Mouse (Mus musculus) cerebellum, adult 11 months (tissue): ENCODE data around the gene Fam219a.

ENCODE experiments used
- DNase-seq: peaks from one replicate; pipeline ENCODE4 v3.0.0; 2022

Fam219a gene

DNA sequence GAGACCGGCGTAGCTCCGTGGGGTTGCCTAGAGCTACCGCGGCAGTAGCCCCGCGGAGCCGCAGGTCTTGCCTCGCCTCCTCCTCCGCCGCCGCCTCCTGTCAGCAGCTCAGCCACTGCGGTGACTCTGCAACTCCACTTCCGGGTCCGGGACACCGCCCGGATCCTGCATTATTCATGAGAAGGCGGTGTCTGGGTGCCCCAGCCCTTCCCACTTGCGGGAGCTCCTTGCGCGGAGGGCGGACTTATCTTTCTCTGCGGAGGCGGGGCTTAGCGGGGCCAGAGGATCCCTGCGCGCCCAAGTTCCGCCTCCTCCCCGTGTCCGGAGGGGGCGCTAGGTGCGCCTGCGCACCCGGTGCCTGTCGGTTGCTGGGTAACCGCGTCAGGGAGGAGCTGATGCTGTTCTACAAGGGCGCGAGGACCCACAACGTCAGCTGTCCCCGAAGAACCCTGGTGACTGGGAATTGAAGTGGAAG is at the start of gene Fam219a, which contains the start of gene Dnaic1:
Gene Fam219a (minus strand): TSS at position 128 of the 475 bp plus-strand sequence.
Gene Dnaic1 (plus strand): TSS at position 365 of the 475 bp plus-strand sequence.
- DNase-seq: peak; percentile 99

DNA sequence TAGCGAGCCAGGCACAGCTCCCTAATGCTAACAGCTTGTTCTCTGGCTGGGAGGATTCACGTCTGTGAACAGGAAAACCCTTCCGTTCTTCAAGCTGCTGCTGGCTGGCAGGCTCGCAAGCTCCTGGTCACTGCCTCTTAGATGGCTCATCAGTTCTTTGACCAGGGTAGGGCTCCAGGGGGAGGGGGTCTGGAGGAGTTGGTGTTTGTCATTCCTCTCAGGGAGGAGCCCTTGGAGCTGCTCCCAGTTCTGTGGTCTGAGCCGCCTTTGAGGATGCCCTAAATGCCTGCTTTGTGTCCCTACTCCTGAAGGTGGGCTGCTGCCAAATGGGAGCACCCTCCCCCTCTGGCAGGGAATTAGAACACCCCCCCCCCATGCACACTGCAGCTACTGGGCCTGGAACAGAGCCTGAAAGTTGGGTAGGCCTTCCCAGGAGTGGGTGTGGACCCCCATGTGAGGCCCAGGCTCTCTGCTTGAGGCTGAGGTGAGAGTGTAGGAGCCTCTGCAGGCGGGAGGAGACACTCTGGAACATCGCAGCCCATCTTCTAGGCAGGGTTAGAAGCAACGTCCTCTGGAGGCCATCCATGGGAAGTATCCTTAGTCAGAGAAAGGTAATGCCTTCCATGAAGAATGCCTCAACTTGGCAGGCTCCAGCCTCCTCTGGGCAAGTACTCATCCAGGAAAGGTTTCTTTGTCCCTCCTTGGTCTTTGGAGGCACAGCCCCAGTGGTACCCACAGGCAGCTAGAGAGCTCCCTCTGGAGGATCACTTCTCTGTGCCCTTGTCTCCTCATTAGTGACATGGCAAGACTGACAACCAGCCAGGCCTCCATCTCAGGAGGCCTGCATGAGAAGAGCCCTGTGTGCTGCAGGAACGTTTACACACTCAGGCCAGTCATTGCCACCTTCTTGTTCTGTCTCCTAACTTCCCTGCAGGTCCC is 46.6 kb upstream of the Fam219a start:
- no peak for DNase-seq

DNA sequence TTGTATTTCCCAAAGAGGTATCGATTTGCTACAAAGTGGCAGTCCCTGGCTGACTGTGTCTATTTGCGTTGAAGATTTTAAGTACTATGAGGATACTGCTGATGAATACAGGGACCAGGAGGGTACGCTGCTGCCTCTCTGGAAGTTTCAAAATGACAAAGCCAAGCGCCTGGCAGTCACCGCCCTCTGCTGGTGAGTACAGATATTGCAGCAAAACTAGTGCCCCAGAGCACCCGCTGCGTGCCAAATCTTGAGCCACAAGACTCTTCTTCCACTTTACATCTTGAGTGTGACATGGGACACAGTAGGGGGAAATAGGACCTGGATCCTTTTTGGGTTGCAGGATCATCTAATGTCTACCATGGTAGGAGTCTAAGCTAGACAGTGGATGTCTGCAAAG is 44.8 kb upstream of the Fam219a start:
- DNase-seq: peak; percentile 82

DNA sequence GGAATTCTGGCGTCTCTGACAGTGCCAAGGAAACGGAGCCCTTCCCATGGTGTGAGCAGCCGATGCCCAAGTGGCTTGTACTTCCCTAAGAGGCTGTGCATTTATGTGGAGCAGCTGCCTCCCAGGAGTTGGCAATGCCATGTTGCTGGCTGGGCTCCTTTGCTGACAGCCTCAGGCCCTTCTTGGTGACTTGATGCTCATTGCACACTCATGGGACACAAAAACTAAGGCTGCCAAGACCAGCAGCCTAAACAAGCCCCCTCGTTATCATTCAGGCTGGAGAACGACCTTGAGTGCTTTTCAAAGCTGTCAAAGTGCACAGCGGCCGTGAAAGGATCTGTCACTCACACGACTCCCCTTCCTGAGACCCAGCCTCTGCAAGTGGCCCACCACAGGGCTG is 42.8 kb upstream of the Fam219a start:
- DNase-seq: no peak

DNA sequence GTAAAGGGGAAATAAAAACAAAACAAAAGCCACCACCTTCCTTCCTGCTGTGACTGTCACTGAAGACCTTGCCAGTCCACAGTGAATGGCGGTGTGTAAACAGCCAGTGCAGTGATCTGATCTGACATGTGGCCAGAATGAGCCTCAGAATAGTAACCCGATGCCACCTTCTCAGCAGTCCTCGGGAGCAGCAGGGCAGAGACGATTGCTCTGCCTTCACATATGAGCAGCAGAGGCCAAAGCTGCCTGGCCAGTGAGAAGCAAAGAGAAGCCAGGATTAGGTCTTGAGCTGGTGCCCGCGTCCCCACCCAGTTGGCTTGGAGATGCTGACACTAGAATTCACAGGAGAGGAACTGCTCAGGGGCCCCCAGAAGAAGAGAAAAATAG is 41.2 kb upstream of the Fam219a start:
- no peak for DNase-seq

DNA sequence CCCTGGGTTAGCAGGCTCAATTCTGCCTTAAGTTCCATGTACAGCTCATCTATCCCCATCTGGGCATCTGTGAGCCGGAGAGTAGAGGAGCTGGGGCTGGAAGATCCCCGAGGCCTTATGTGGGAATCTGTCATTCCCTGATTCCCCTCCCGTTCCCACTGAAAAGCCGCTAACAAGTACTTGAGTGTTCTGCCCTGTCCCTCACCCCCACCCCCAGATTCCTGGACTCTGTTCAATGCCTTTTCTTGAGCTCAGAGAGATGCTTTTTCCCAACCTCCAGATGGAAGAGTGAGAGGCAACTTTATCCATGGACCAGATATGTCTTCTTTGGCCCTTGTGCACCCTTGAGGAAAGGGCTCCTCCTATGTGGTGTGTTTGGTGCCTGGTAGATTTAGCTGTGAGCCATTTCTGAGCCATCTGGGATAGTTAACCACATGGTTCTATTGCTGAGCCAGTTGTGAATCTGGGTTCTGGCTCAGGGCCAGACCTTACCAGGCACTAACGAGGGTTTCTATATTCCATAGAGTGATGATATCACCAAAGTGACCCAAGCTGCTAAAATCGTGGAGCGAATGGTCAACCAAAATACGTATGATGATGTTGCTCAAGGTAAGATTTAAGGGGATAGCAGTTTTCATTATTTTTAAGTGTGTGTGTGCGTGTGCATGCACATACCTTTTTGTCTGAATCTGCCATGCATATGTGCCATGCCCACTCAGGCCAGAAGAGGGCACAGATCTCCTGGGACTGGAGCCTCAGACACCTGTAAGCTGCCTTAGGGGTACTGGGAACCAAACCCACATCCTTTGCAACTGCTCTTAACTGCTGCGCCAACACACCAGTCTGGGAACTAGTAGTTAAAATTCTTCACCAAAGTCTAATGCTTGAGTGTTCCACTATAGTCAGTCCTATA is 40.6 kb upstream of the Fam219a start:
- no peak for DNase-seq

DNA sequence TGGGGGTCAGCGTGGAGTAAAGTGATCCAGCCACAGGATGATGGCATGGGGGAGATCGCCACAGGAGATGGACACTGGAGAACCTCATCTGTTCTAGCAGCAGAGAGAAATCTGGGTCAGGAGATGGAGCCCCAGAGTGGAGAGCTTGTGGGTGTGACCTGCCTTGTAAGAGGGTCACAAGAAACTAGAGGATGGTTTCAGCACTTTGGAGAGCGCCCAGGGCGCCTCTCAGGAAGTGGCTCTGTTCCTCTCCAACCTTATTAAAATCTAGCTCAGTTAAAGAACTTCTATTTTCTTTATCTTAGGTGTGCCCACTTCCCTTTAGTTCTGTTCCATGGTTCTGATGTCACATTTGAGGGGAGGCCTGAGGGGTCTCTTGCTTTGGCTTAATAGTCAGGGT is 37.4 kb upstream of the Fam219a start:
- no peak for DNase-seq

DNA sequence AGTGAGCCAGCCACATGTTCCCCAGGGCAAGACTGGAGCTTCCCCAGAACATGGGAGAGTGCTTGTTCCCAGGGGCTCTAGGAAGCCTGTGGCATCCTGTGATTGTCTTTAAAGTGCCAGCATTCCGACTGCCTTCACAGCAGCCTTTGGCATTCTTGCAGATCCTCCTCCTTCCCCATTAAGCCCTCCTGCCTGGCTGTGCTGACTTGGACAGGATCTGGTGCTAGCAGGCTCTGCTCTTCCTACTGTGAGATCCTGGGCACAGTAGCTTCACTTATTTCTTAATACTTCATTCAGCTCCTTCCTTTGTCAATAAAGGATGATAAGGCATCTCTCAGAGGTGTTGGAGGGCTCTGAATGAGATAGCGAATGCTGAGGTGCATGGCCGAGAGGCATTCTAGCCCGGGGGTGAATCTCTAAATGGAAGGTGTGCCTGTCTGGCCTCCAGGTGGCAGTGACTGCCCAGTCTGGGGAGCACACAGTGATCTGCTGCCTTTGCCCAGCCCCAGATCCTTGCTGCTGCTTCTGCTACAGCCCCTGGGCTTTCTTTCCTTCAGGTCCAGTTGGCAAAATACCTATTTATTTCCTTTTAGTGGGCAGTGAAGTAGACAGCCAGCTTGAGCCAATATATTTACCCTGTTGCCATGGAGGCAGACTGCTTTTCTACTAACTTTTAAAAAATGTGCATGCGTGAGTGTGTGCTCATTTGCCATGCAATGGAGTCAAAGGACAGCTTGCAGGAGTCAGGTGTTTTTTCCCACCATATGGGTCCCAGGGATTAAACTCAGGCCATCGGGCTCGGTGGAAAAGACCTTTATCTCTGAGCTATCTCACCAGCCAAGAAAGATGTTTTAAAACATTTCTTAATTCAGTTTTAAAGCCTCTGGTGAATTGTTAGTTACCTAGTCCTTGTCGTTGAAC is 35.4 kb upstream of the Fam219a start:
- DNase-seq: peak; percentile 73

DNA sequence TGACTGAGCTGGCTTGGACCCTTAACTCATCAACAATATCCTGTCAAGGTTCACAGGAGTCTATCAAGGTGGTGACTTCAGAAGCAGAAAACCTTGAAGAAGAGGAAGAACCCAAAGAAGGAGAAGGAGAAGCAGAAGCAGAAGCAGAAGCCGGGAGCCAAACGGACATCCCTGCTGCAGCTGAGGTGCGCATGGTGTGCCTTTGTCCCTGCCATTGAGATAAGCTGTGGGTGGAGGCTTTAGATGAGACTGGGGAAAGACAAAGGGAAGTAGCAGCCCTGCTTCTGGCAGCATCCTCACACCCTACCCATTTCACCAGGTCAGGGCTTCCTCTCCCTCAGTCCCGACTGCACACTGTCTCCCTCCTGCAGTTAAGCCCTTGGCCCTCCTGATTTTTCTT is 33.5 kb upstream of the Fam219a start:
- DNase-seq: no peak

DNA sequence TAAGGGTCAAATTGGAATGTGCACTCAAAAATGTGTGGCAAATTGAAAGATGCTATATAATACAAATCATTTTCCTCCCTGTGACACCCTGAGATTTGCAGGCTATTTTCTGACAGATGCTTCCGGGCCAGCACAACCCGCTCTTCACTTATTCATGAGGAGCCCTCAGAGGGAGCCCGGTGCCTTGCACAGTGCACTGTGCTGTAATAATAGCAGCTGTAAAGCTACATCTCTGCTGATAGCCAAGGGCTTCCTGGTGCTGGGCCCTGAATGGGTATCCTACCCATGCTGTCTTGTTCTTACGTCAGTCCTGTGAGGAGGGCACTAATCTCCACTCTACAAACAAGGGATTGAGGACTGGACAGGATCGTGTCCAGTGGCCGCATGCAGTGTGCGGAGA is 14.0 kb upstream of the Fam219a start:
- DNase-seq: no peak

DNA sequence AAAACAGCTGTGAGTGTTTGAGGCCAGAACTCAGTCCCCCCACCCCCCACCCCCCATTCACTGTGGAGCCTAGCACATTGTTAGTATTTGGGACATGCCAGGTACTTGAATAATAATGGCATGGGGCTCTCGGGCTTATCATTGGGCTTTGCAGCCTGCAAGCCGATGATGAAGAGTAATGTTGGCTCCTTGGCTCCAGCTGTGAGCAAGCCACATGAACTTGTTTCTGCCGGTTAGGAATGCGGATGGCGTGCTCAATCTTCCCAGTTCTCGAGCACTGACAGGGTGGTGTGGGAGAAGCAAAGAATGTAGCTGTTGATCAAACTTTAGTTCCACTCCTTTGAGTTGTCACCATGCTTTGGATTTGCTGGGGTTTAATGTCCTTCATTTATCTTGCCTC is 6.6 kb upstream of the Fam219a start:
- no peak for DNase-seq

DNA sequence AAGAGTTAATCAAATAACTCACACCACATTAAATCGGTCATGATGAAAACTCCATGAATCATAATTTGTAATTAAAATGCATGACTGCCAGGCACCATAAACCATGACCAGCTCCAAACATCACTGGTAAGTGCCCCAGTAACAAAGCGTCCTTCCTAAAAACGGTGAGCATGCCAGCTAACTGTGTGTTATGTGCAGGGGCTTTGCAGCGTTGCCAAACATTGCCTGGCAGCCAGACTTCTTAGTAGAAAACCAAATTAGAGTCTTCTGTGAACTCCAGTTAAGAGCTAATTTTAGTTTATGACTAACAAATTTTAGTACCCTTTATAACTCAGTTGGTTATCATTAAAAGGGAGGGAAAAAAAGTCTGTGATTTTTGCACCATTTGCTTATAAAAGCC is 4.2 kb upstream of the Fam219a start:
- no peak for DNase-seq

DNA sequence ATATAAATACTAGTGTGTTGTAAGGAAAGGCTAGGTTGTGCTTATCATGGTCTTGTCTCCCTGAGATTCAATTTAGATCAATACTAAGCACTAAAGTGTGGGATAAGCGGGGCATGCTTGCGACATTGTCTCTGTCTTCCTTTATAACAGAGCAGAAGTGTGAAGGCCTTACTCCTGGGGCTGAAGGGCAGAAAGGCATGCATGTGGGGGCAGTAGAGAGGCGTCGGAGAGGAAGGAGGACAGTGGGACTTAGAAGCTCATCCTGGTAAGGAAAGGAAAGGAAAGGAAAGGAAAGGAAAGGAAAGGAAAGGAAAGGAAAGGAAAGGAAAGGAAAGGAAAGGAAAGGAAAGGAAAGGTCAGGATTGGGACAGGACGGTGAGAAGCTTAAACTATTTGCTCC is 2.2 kb upstream of the Fam219a start:
- no peak for DNase-seq

DNA sequence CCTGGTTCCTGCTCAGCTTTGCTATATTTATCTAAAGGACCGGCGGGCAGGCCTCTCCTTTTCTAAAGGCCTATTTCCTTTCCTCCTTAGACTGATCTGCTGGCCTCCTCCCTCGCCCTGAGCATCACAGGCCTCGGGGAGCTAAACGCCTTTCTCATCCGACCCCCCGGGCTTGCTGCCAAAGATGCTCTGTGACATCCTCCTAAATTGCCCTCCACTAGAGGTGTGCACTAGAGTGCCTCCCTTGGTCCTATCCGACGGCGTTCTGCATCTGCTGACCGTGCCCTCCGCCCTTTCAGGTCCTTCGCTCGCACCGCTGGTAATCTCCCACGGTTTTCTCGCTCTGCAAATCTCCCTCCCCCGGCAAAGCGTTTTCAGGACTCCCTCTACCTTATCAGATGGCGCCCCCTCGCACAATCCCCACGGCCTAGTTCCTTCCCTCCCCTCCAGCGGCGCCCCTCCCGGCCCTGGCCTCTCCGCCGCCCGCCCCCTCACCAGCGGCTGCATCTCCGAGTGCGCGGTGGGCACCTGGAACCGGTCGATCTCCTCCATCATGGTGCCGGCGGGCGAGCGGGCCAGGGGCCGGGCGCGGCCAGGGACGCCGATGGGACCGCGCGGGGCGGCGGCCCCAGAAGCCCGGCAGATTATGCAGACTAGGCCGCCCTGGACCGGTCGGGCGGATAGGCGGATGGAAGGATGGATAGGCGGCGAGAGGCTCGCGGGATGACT is 492 bp downstream of the Fam219a start:
- peak; percentile 65 for DNase-seq

DNA sequence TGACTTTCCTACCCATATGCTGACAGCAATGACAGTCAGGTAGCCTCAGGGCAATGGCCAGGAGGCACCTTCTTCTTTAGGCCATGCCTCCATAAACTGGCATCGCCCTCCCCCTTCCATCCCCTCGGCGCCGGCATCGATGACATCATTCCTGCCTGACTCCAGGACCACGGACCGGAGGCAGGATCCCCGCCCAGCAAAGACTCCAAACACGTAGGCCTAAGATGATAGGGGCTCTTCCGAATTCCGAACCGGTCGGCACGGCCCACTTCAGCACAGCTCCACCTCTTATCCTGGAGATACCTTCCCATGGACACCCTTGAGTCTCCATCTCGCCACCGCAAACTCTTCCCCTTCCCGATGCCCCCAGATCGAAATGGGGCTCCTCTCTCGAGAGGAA is 1.1 kb downstream of the Fam219a start:
- peak; percentile 60 for DNase-seq

DNA sequence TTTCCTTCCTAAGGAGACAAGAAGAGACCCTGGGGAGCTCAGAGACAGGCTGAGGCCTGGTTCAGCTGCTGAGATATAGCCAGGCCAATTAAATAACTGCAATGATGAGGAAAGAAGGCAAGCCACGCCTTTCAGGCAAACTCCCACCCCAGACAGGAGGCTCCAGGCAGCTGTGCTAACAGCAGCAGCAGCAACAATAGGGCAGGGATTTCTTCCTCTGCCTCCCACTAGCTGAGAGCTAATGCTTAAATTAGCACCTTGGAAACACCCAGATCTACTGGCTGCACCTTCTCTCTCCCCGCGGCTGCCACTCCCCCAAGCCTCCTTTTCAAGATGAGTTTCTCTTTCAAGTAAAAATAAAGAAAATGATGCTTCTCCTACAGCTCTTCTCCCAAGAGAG is 3.2 kb downstream of the Fam219a start:
- DNase-seq: no peak

DNA sequence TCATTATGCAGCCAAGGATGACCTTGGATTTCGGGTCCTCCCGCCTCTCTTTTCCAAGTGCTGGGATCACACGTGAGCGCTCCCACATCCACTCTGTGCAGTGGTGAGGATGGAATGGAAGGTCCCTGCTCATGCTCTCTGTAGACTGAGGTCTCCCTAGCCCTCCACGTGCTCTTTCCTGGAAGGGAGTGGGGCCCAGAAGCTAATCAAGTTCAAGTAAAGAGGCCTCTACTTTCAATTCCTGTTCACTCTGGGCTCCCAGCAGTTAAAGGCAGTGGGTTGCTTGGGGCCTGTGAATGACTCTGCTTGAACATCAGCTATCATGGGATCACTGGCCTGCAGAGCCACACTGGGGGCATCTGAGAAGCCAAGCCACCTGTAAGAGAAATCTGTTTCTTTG is 6.0 kb downstream of the Fam219a start:
- DNase-seq: no peak

DNA sequence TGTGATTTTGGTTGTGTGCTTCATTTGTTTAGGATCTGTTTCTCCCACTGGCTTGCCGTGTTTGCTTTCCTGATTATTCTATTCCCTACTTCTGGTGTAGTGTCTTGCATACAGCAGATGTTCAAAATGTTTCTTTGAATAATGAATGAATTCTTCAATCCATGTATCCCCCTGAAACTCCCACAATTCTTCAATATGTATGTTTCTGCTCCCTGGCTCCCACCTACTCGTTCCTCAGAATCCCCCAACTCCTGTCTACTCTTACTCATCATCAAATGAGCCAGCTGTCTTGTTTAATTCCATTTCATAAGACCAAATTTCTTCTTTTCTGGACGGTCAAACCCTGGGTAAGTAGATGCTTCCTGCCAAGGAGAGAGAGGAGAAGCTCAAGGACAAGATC is 12.2 kb downstream of the Fam219a start:
- DNase-seq: no peak

DNA sequence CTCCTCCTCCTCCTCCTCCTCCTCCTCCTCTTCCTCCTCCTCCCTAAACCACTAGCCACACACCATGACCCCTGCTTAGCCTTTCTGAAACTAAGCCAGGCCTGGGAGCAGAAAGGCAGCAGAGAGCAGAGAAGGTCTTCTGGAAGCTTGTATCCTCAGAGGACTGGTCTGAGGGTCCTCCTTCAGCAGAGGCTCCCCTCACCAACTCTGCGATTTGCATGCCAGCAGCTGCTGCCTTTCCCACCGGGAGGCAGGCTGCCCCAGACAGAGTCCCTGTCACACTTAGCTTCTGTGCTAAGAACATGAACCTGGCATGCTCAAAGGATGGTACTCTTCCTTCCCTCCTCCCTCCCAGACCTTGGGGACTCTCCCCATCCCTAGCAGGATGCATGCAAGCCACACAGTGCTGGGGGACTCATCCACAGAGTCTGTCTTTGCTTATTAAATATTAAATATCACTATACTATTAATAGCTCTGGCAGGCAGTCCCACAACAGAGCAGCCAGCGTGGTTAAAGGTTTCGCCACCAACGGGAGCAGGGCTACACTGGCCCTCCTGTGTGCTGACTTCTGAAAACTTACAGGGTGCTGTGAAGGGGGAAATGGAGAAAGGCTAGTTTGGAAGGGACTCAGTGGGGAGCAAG is 12.9 kb downstream of the Fam219a start:
- DNase-seq: no peak

DNA sequence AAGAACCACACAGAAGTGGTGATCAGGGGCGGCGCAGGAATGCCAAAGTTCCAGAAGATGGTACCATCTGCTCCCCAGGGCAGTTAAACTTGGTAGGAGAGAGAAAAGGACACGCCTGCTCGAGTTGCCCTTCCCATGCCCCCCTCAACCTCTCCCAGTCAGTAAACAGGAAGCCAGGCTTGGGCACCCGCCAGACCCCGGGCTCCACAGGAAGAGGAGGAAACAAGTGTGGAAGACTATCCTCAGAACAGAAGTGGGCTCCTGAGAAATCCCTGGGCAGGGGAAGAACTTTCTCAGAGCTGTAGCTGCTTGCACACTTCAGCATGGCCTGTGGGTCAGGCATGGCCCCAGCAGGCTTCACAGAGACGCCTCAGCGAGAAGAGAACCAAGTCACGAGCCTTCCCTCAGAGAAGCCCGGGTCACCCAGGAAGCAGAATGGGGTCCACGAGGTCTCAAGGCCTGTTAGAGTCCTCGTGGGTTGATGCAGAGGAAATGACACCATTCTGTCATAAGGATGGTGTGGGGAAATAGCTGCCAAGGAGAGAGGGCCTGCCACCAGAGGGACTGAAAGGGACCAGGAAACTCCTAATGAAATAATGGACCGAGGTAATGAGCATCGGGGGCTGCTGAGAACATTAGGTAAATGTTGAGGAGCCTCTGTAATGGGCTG is 14.2 kb downstream of the Fam219a start:
- no peak for DNase-seq

DNA sequence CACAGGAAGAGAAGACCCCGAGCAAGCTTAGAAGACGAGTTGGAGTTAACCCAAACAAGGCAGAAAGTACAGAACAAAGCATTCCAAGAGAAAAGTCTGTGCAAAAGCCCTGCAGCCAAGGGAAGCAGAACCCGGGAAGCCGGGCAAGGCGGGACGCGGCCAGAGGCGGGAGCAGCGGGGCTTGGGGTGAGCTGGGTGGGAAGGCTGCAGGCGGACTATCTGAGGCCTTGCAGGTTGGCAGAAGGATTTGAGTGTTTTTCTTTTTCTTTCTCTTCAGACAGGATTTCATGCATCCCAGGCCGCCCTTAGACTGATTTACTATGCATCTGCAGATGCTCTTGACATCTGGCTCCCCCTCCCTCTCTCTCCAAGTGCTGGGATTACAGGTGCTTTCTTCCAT is 16.2 kb downstream of the Fam219a start:
- DNase-seq: no peak
